Mouse (Mus musculus) gastrocnemius, postnatal 10 days (tissue): ENCODE results near the gene Syne3. TPM values are rescaled to one million over a fixed set of nuclear protein-coding genes. Genes with fewer than 3 reads are reported as not detected.
A peak's percentile ranks its signal among the peaks of the same experiment; 100 is the strongest.

Experiments
- DNase-seq: peaks from one replicate; pipeline ENCODE4 v3.0.0; 2021; ENCODE audit warnings: mixed read lengths
- total RNA-seq, 2 experiments: library from RNA; stranded (reverse); gene quantifications; 2 replicates each; pipeline ENCODE4 v1.2.3; 2021

Syne3 gene
- total RNA-seq, 2 experiments from 2014 or later: 9.0 to 11.5 TPM

- DNase-seq: no peak
Observed at GRCm38 (mm10) chr12:104998541-104998940, 11.1 kb downstream of the Syne3 start.

DNA sequence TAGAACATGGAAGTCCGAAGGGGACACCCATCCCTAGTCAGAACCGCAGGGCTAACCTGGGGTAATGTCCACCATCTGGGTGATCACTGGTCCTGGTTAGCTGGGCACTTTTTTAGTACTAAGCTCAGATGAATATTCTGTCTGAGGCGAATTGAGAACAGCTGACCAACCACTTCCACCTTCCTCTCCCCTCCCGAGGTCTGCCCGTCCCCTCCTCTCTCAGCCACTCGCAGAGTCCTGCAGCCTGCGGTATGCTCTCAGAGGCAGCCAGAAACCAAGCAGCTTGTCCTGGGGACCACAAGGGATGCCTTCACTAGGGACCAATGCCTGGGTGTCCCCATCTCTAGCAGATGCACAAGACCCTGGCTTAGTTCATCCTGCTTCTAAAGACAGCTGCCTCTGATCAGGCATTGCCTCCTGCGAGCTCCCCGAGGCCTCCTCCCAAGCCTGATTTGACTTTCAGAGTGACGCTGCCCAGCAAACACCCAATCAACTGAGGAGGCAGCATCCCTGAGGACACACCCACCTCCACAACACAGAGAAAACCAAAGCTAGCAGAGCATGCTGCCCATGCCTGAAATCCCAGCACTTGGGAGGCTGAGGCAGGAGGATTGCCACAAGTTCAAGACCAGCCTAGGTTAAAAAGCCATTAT lies 11.8 kb downstream of the Syne3 start:
- DNase-seq: no peak

DNA sequence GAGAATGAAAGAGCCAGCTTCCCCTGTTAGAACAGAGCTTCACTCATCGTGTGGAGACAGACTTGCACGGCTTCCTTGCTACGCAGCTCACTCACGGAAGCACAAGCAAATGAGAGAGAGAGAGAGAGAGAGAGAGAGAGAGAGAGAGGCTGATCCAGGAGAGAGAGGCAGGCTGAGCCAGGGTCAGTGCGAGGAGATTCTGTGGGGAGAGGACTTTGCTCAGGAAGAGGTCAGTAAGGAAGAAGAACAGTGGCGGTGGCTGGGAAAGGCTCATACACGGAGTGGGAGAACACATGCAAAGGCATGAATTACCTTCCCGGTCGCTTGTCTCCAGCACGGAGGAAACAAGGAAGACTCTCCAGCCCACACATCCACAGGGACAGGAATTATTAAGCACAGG lies 12.4 kb downstream of the Syne3 start:
- no peak for DNase-seq

GRCm38 (mm10) chr12:104996012-104996728 lies 13.4 kb downstream of the Syne3 start:
- DNase-seq: no peak

DNA sequence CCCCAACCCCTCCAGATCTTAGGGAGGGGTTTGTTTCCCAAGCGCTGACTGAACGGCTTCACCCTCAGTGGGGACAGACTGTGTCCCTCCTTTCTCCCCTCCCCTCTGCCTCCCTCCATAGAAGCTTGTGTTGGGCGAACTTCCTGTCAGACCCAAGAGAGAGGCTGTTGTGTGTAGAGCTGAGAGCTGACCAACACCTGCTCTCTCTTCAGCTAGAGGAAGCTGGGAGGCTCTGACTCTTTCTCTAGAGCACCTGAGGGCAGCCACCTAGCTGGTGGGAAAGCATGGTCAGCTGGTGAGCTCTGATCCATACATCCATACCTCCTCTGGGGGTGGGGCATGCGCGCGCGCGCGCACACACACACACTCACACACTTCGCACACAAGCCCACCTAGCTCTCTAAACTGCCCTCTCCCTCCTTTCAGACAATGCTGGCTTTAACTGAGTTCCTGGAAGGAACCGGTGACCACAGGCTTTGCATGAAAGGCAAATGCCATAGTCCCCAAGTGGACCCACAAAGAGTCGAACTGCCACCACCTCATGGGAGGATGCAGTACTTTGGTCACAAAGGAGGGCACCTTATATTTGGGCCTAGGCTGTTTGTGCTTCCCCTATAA lies 14.2 kb downstream of the Syne3 start:
- no peak for DNase-seq

DNA sequence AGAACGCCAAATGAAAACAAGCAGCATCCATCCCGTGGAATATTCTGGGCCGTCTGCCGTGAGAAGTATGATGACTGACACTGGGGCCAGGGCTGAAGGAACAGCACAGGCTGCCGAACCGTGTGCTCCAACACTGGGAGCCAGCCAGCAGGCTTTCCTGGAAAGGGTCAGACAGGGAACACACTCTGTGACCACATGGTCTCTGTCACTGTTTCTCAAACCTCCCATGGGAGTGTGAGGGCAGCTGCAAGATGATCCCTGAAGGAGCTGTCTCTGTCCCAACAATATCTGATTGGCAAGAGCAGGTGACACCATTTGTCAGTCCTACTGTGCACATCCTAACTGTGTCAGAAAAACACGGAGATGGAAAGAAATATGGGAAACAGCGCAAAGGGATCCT lies 16.8 kb downstream of the Syne3 start:
- DNase-seq: peak; percentile 64

DNA sequence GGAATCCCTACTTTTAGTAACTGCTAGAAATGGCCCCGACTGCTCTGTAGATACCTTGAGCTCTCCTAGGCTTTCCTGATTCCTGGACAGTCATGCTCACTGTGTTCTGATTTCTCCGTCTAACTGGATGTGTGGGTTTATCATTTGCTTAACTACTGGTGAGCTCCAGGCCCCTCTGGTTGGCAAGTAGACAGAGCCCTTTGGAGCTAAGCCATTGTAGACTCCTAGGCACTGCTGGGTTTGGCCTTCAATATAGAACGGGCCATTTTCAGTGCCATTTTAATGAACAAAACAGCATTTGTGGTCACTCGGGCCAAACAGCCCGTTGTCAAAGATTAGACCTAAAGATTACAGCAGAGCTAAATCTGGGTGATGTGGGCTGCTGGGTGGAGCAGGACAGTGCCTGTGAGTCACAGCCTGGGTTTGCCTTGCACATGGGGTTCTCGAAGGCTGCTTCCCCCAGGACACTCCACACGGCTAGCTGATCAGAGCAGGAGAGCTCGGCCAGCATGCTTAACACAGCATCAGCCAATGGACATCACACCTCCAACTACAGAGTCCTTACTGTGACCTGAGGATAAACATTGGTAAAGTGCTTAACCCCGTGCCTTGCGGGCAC lies 17.4 kb downstream of the Syne3 start:
- DNase-seq: no peak

DNA sequence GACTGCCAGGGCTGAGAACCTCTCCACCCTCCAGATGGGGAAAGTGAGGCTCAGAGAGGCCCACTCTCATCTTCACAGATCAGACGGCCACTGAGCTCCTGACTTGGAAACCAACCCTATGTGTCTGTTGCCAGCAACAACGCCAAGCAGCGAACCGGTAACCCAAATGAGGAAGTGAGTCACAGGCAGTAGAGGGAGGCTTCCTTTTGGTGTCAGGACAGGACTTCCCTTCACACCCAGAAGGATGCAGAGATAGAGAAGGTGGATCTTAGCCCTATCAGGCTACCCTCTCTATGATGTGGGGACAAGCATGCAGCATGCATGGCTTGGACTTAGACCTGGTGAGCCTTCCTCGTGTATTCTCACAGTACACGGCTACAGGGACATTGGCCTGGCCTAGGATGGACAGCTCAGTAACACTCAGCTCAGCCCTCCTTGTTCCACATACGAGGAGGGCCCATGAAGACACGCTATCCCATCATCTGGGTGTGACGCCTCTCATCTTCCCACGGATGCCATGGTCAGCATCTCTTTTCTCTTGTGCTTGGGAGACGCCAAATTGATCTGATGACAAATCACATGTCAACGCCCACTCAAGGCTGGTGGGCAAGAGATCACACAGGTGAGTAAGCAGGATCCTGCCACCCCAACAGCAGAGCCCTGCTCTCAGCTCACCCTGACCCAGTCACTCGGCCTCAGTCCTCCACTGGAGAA lies 18.7 kb downstream of the Syne3 start:
- DNase-seq: no peak

GRCm38 (mm10) chr12:104987936-104988335 lies 21.7 kb downstream of the Syne3 start:
- DNase-seq: no peak

- DNase-seq: no peak
Observed at GRCm38 (mm10) chr12:104986781-104987180, 22.8 kb downstream of the Syne3 start.

DNA sequence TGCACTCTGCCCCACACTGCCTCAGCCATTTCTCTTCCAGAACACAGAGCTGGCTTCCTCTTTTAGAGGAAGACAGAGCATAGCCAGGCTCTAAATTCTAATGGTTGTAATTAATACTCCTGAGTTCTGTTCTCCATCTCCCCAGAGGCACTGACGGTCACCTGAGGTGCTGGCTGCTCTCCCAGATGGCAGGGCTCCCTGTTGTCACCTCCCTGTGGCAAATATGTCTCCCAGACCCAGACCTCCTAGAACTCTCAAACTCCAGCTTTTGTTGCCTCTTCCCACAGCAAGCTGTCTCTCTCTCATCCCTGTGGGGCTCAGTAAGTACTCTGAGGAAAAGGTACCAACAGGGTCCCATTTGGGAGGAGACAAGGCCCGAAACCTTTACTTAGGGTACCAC lies 23.6 kb downstream of the Syne3 start:
- no peak for DNase-seq

GRCm38 (mm10) chr12:104985088-104985487 lies 24.5 kb downstream of the Syne3 start:
- DNase-seq: no peak

- no peak for DNase-seq
Observed at GRCm38 (mm10) chr12:104983476-104983875, 26.1 kb downstream of the Syne3 start.

- DNase-seq: no peak
Observed at GRCm38 (mm10) chr12:104978943-104979723, 30.5 kb downstream of the Syne3 start.

- DNase-seq: peak; percentile 76
Observed at GRCm38 (mm10) chr12:104978420-104978819, 31.2 kb downstream of the Syne3 start.

DNA sequence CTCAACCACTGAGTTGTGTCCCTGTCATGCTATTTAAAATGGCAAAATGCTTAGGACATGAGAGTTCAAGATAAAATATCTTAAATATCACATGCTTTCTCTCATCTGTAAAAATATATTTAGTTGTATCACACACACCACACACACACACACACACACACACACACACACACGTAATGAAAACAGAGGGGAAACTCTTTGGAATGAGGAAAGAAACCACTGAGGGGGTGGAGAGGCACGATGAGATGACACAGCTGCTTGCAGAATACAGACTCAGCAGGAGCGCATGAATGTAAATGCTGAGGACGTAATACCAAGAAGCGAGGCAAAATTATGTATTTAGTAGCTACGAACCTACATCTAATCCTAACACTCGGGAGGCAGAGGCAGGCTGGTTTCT lies 32.7 kb downstream of the Syne3 start:
- no peak for DNase-seq

- DNase-seq: no peak
Observed at GRCm38 (mm10) chr12:104976331-104976817, 33.2 kb downstream of the Syne3 start.

GRCm38 (mm10) chr12:104972860-104973259 lies 36.7 kb downstream of the Syne3 start:
- DNase-seq: peak; percentile 33

GRCm38 (mm10) chr12:104969618-104970017 lies 40.0 kb downstream of the Syne3 start:
- no peak for DNase-seq

DNA sequence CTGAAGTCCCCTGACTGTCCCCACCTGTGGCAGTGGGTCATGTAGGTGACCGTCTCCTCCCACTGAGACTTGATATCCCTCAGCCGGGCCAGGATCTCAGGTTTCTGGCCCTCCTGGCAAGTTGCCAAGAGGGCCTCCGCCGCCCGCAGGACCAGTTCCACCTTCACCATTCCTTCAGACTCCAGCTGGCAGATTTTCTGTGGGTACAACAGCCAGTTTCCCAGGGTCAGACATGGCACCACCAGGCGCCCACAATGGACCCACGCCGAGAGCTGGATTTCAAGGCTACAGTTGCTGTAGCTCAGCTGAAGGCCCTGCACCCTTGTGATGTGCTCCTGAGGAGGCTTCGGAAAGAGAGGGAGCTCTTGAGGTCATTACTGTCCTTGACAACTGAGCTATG lies 40.4 kb downstream of the Syne3 start:
- no peak for DNase-seq
